Mouse (Mus musculus) neural tube, embryonic 13.5 days (tissue): ENCODE results near the gene Scly. TPM values are rescaled to one million over a fixed set of nuclear protein-coding genes. Genes with fewer than 3 reads are reported as not detected.

ENCODE experiments used
- ATAC-seq: fragments of 200-750 bp; cut with Nextera tagmentation; 2 replicates; pipeline ENCODE4 v1.8.0; 2017; ENCODE audit warnings: low read depth, mild to moderate bottlenecking, moderate TSS enrichment, moderate library complexity
- H3K27ac ChIP-seq: fragments of 300-500 bp; sonication (generic); replicated peaks from 2 replicates; pipeline ENCODE4 v1.5.1; 2015; ENCODE audit warnings: moderate library complexity, mild to moderate bottlenecking, inconsistent platforms
- H3K27me3 ChIP-seq: fragments of 300-500 bp; sonication (generic); 2 replicates; pipeline ENCODE4 v1.6.1; 2015; ENCODE audit warnings: mild to moderate bottlenecking, inconsistent platforms
- H3K36me3 ChIP-seq: fragments of 300-500 bp; sonication (generic); 2 replicates; pipeline ENCODE4 v1.6.1; 2015; ENCODE audit warnings: mild to moderate bottlenecking, inconsistent platforms
- H3K4me1 ChIP-seq: fragments of 300-500 bp; sonication (generic); replicated peaks from 2 replicates; pipeline ENCODE4 v1.6.1; 2015; ENCODE audit warnings: inconsistent platforms
- H3K4me2 ChIP-seq: fragments of 300-500 bp; sonication (generic); 2 replicates; pipeline ENCODE4 v1.6.1; 2015; ENCODE audit warnings: inconsistent platforms, mild to moderate bottlenecking, moderate library complexity
- H3K4me3 ChIP-seq: fragments of 300-500 bp; sonication (generic); 2 replicates; pipeline ENCODE4 v1.5.1; 2015; ENCODE audit warnings: mild to moderate bottlenecking, inconsistent platforms
- H3K9ac ChIP-seq: fragments of 300-500 bp; sonication (generic); 2 replicates; pipeline ENCODE4 v1.6.1; 2015; ENCODE audit warnings: moderate library complexity, mild to moderate bottlenecking, inconsistent platforms
- H3K9me3 ChIP-seq: fragments of 300-500 bp; sonication (generic); 2 replicates; pipeline ENCODE4 v1.6.1; 2016; ENCODE audit warnings: inconsistent platforms
- WGBS: fragments of 180-500 bp; shearing (Covaris S2); methylation state at CpG from one replicate; pipeline ENCODE4 v1.1.7; 2015; 5-methylcytosine and 5-hydroxymethylcytosine counted together
- polyA plus RNA-seq: library from polyadenylated mRNA; unstranded; fragments of >200 nt; fragmentation: Nextera tagmentation; extraction: Ambion mirVana; gene quantifications from 2 replicates; pipeline ENCODE4 v1.2.1, GENCODE M21; 2015

The Scly gene
- polyA plus RNA-seq, 1 experiment from 2014 or later, result 12.8 TPM

- Histone ChIP-seq H3K9me3 (no peaks in the 10 kb centered on the region), H3K4me1 (no peaks in the 10 kb centered on the region), H3K27me3 (no peaks in the 10 kb centered on the region), H3K36me3 (peaks cover 69% of the 10 kb centered on the region), H3K4me3 (no peak overlapping the region), H3K4me2 (no peak overlapping the region), H3K27ac (no peak overlapping the region), H3K9ac (no peak overlapping the region)
- 98% methylated on average over 2 of the region's 2 CpGs for WGBS
- no peak for ATAC-seq
Measured at GRCm38 (mm10) chr1:91277480-91277879, 20.7 kb upstream of the Scly start.

- H3K27me3 ChIP-seq, result no peaks in the 10 kb centered on the region
- WGBS, result 94% methylated on average over 3 of the region's 3 CpGs
- no peak overlapping the region for H3K9ac ChIP-seq
- H3K9me3 ChIP-seq, result no peaks in the 10 kb centered on the region
- H3K4me1 ChIP-seq, result no peaks in the 10 kb centered on the region
- ATAC-seq, result no peak
- H3K27ac ChIP-seq, result no peak overlapping the region
- no peak overlapping the region for H3K4me3 ChIP-seq
- H3K4me2 ChIP-seq, result no peak overlapping the region
- peaks cover 69% of the 10 kb centered on the region for H3K36me3 ChIP-seq
Measured at GRCm38 (mm10) chr1:91278410-91279119, 19.6 kb upstream of the Scly start.

DNA sequence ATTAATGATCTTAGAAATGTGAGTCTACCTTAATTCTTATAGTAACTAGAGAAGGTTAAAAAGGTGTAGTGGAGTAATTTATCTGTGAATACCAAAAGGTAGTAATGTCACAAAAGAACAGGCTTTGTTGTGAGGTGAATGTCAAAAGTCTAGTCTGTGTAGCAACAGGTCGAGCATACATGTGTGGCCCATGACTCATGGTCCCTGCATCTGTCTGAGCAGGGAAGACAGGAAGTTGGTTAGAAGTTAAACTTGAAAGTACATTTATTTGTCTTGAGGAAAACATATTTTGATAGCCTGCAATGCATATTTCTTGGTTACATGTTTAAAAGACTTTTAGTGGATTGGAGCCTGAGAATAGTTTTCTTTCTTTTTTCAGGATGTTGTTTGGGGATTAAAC lies 19.0 kb upstream of the Scly start:
- H3K4me2 ChIP-seq, result no peak overlapping the region
- 87% methylated on average over 1 of the region's 1 CpGs for WGBS
- peaks cover 68% of the 10 kb centered on the region for H3K36me3 ChIP-seq
- H3K9ac ChIP-seq, result no peak overlapping the region
- H3K27me3 ChIP-seq, result no peaks in the 10 kb centered on the region
- H3K9me3 ChIP-seq, result no peaks in the 10 kb centered on the region
- no peak overlapping the region for H3K27ac ChIP-seq
- no peak for ATAC-seq
- H3K4me1 ChIP-seq, result no peaks in the 10 kb centered on the region
- no peak overlapping the region for H3K4me3 ChIP-seq

GRCm38 (mm10) chr1:91282582-91282981 lies 15.6 kb upstream of the Scly start:
- Histone ChIP-seq H3K4me3 (no peak overlapping the region), H3K27me3 (no peaks in the 10 kb centered on the region), H3K9me3 (no peaks in the 10 kb centered on the region), H3K27ac (no peak overlapping the region), H3K4me2 (no peak overlapping the region), H3K4me1 (no peaks in the 10 kb centered on the region), H3K9ac (no peak overlapping the region), H3K36me3 (peaks cover 76% of the 10 kb centered on the region)
- 90% methylated on average over 1 of the region's 1 CpGs for WGBS
- ATAC-seq, result no peak

GRCm38 (mm10) chr1:91289375-91289774 lies 8.8 kb upstream of the Scly start:
- H3K9ac ChIP-seq, result no peak overlapping the region
- no peak overlapping the region for H3K4me3 ChIP-seq
- H3K4me2 ChIP-seq, result no peak overlapping the region
- peaks cover 65% of the 10 kb centered on the region for H3K36me3 ChIP-seq
- H3K27ac ChIP-seq, result no peak overlapping the region
- no peak for ATAC-seq
- H3K4me1 ChIP-seq, result no peaks in the 10 kb centered on the region
- H3K9me3 ChIP-seq, result no peaks in the 10 kb centered on the region
- H3K27me3 ChIP-seq, result no peaks in the 10 kb centered on the region
- 92% methylated on average over 1 of the region's 1 CpGs for WGBS

GRCm38 (mm10) chr1:91292101-91292825 lies 5.9 kb upstream of the Scly start:
- no peak for ATAC-seq
- Histone ChIP-seq H3K4me1 (no peaks in the 10 kb centered on the region), H3K4me3 (no peak overlapping the region), H3K27me3 (no peaks in the 10 kb centered on the region), H3K9me3 (no peaks in the 10 kb centered on the region), H3K9ac (no peak overlapping the region), H3K4me2 (no peak overlapping the region), H3K36me3 (peaks cover 37% of the 10 kb centered on the region), H3K27ac (no peak overlapping the region)
- 95% methylated on average over 11 of the region's 11 CpGs for WGBS

DNA sequence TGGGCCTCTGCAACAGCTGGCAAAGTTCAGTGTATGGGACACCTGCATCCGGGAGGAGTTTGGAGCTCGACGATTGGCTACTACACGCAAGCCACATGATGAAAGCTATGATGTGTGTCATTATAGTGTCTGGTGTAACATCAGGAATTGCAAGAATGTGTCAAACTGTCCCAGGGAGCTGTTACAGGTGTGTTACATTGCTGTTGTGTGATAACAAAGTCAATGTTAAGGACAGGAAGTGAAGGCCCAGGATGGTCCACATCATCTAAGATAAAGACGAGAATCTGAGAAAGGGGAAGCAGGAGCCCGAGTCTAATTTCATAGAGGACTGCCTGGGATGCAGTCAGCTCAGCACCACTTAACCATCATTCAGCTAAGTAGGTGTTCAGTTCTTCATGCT lies 2.6 kb upstream of the Scly start:
- Histone ChIP-seq H3K27me3 (no peaks in the 10 kb centered on the region), H3K4me2 (no peak overlapping the region), H3K9me3 (no peaks in the 10 kb centered on the region), H3K36me3 (peaks cover 7% of the 10 kb centered on the region; the same call in 1 of the 2 replicates), H3K9ac (no peak overlapping the region), H3K4me1 (peaks cover 18% of the 10 kb centered on the region), H3K4me3 (no peak overlapping the region), H3K27ac (no peak overlapping the region)
- ATAC-seq, result no peak
- WGBS, result 95% methylated on average over 6 of the region's 6 CpGs

- H3K4me1 ChIP-seq, result peaks cover 18% of the 10 kb centered on the region
- WGBS, result 81% methylated on average over 13 of the region's 13 CpGs
- peak overlapping the region; percentile 62 for H3K4me3 ChIP-seq
- peaks cover 4% of the 10 kb centered on the region; the same call in 1 of the 2 replicates for H3K36me3 ChIP-seq
- peak overlapping the region; percentile 83 for H3K9ac ChIP-seq
- no peak for ATAC-seq
- no peaks in the 10 kb centered on the region for H3K27me3 ChIP-seq
- peak overlapping the region; percentile 70 for H3K4me2 ChIP-seq
- H3K9me3 ChIP-seq, result no peaks in the 10 kb centered on the region
- H3K27ac ChIP-seq, result no peak overlapping the region
Measured at GRCm38 (mm10) chr1:91299026-91299706, 1.0 kb downstream of the Scly start.

DNA sequence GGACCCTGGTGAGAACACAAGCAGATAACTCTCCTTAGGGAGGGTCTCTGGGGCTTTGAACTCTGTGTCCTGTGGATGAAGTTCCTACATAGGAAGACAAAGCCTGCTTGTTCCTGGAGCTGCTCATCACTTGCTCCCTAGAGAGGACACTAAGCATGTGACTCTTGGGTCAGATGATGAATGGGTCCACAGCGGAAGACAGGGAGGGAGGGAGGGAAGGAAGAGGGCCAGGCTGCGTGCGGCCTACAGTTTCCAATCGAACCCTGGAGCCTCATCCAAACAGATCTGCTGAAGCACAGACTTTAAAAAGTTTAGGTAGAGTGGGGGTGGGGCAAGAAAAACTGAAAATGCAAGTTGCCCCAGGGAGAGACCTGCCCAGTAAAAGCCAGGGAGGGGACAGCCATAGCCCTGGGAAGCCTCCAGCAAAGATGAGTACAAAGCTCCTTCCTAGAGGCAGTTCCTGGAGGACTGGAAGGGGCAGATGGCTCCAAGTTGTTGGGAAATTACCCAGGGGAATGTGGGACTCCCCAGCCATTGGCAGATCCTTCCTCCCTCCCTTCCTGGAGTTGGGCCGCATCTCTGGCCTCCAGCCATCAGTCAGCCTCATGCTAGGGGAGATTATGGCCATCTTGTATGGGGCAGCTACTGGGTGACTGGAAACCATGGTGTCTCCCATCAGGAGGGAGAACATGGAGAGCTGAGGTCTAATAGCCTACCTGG lies 1.7 kb downstream of the Scly start:
- 81% methylated on average over 5 of the region's 5 CpGs for WGBS
- H3K36me3 ChIP-seq, result peaks cover 7% of the 10 kb centered on the region

GRCm38 (mm10) chr1:91301206-91301920 lies 3.2 kb downstream of the Scly start:
- Histone ChIP-seq H3K4me2 (no peak overlapping the region), H3K36me3 (peaks cover 22% of the 10 kb centered on the region), H3K4me1 (peaks cover 18% of the 10 kb centered on the region), H3K4me3 (no peak overlapping the region), H3K27me3 (no peaks in the 10 kb centered on the region), H3K27ac (no peak overlapping the region), H3K9ac (no peak overlapping the region), H3K9me3 (no peaks in the 10 kb centered on the region)
- WGBS, result 76% methylated on average over 3 of the region's 3 CpGs
- no peak for ATAC-seq

More for the DNA sequence above, 1.7 kb downstream of the Scly start:
- Histone ChIP-seq H3K4me1 (peaks cover 18% of the 10 kb centered on the region), H3K4me3 (no peak overlapping the region), H3K9me3 (no peaks in the 10 kb centered on the region), H3K9ac (no peak overlapping the region), H3K4me2 (no peak overlapping the region), H3K27ac (no peak overlapping the region), H3K27me3 (no peaks in the 10 kb centered on the region)
- ATAC-seq, result no peak

DNA sequence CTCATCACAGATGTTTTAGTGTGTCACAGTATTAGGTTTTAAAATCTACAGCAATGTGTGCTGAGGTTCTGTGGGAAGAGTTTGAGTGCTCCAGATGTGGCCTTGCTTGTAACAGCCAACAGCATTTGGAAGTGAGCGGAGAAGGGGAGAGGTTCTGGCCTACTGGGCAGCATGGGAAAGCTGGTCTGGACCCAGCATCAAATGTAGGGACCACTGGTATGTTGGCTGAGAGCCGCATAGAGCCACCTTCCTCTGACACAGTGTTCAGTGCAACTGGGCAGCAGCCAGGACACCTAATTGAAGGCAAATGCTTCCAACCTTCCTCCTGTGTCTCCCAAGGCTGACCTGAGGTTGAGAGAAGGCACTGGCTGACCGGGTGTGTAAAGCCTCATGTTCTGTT lies 3.9 kb downstream of the Scly start:
- Histone ChIP-seq H3K27ac (no peak overlapping the region), H3K9me3 (no peaks in the 10 kb centered on the region), H3K27me3 (no peaks in the 10 kb centered on the region), H3K4me1 (peaks cover 18% of the 10 kb centered on the region), H3K9ac (no peak overlapping the region), H3K4me3 (no peak overlapping the region), H3K36me3 (peaks cover 26% of the 10 kb centered on the region), H3K4me2 (no peak overlapping the region)
- 96% methylated on average over 3 of the region's 3 CpGs for WGBS
- ATAC-seq, result no peak
